Mouse (Mus musculus) lung, embryonic 15.5 days (tissue): Measurements from ENCODE around the gene Gm9376. TPM values are rescaled to one million over a fixed set of nuclear protein-coding genes. Genes with fewer than 3 reads are reported as not detected.

Experiments used
- ATAC-seq: fragments of 200-750 bp; cut with Nextera tagmentation; 2 replicates; pipeline ENCODE4 v1.8.0; 2017; ENCODE audit warnings: moderate number of reproducible peaks, borderline replicate concordance; ENCODE audit not compliant: low FRiP score, low TSS enrichment; ENCODE audit errors: extremely low read depth
- H3K27ac ChIP-seq: fragments of 300-500 bp; sonication (generic); 2 replicates; pipeline ENCODE4 v1.5.1; 2015; ENCODE audit warnings: moderate library complexity, mild to moderate bottlenecking, inconsistent platforms
- H3K27me3 ChIP-seq: fragments of 300-500 bp; sonication (generic); 2 replicates; pipeline ENCODE4 v1.6.1; 2015; ENCODE audit warnings: inconsistent platforms
- H3K36me3 ChIP-seq: fragments of 300-500 bp; sonication (generic); 2 replicates; pipeline ENCODE4 v1.6.1; 2015; ENCODE audit warnings: inconsistent platforms
- H3K4me1 ChIP-seq: fragments of 300-500 bp; sonication (generic); 2 replicates; pipeline ENCODE4 v1.6.1; 2015; ENCODE audit warnings: inconsistent platforms
- H3K4me2 ChIP-seq: fragments of 300-500 bp; sonication (generic); 2 replicates; pipeline ENCODE4 v1.6.1; 2015; ENCODE audit warnings: inconsistent platforms, mild to moderate bottlenecking, moderate library complexity
- H3K4me3 ChIP-seq: fragments of 300-500 bp; sonication (generic); 2 replicates; pipeline ENCODE4 v1.5.1; 2015; ENCODE audit warnings: mild to moderate bottlenecking, inconsistent platforms
- H3K9ac ChIP-seq: fragments of 300-500 bp; sonication (generic); 2 replicates; pipeline ENCODE4 v1.6.1; 2015; ENCODE audit warnings: inconsistent platforms
- H3K9me3 ChIP-seq: fragments of 300-500 bp; sonication (generic); 2 replicates; pipeline ENCODE4 v1.6.1; 2016; ENCODE audit warnings: inconsistent platforms
- WGBS: fragments of 180-500 bp; shearing (Covaris S2); methylation state at CpG from one replicate; pipeline ENCODE4 v1.1.7; 2015; 5-methylcytosine and 5-hydroxymethylcytosine counted together
- microRNA-seq: library from miRNA; unstranded; fragments of <30 nt; microRNA quantifications from one replicate; pipeline ENCODE4, GENCODE M21; 2016
- polyA plus RNA-seq: library from polyadenylated mRNA; unstranded; fragments of >200 nt; fragmentation: Nextera tagmentation; extraction: Ambion mirVana; gene quantifications from 2 replicates; pipeline ENCODE4 v1.2.1, GENCODE M21; 2015

The Gm9376 gene
- polyA plus RNA-seq, 1 experiment from 2014 or later = not detected

DNA sequence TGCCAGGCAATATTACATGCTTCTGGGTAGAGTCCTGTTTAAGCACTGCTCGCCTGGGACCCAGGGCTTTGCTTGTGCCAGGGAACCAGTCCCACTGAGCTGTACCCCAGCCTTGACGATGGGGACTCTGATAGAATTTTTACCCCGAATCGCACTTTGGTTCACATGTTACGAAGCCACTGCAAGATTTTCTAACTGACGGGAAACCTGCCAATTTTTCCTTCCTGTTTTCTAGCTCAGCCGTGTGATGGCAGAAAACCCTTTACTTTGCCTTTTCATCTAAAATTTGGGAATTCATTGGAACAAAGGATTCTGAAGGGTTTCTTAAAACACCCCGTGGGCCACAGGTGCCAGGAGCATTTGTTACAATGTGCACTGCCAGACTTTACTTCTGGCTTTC lies 22.4 kb downstream of the Gm9376 start:
- no peaks in the 10 kb centered on the region for H3K36me3 ChIP-seq
- no peak overlapping the region for H3K9ac ChIP-seq
- 78% methylated on average over 8 of the region's 8 CpGs for WGBS
- H3K4me3 ChIP-seq = no peak overlapping the region
- no peaks in the 10 kb centered on the region for H3K9me3 ChIP-seq
- no peaks in the 10 kb centered on the region for H3K27me3 ChIP-seq
- no peak overlapping the region for H3K4me2 ChIP-seq
- no peak for ATAC-seq
- H3K27ac ChIP-seq = no peak overlapping the region
- no peaks in the 10 kb centered on the region for H3K4me1 ChIP-seq

DNA sequence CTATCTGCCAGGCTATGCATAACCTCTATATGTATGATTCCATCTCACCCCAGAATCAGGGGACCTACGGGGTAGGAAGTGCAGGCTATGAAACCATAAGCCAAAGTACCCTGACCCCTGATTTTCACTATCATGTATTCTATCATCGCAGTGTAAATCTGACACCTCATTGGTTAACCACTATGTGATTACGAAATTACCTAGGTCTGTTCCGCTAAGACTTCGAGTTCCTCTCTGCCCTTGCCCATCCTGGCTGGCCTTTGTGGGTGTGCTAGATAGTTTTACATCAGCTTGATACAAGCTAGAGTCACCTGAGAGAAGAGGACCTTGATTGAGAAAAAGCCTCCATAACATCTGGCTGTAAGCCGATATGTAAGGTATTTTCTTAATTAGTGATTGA lies 23.2 kb downstream of the Gm9376 start:
- no peaks in the 10 kb centered on the region for H3K4me1 ChIP-seq
- H3K36me3 ChIP-seq = no peaks in the 10 kb centered on the region
- H3K9ac ChIP-seq = no peak overlapping the region
- no peaks in the 10 kb centered on the region for H3K9me3 ChIP-seq
- 91% methylated on average over 6 of the region's 6 CpGs for WGBS
- no peak for ATAC-seq
- no peak overlapping the region for H3K4me3 ChIP-seq
- no peak overlapping the region for H3K27ac ChIP-seq
- no peak overlapping the region for H3K4me2 ChIP-seq
- no peaks in the 10 kb centered on the region for H3K27me3 ChIP-seq

DNA sequence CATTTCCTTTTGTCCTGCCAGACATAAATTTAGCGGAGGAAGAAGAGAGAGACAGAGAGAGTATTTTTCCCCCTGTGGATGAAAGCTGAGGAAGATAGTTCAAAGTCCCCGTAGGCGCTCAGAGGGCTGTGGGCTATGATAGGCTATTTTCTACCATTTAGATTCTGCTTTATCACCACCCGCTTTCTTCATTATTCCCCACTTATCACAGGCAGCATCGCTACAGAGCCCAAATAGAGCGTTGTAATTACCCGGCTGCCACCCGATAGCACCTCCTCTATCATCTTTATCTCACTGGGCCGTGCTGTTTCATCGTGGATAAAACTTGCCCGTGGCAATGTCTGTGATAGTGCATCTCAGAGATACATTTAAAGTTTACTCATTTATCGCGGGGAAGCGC lies 35.8 kb downstream of the Gm9376 start:
- H3K9me3 ChIP-seq = no peaks in the 10 kb centered on the region

DNA sequence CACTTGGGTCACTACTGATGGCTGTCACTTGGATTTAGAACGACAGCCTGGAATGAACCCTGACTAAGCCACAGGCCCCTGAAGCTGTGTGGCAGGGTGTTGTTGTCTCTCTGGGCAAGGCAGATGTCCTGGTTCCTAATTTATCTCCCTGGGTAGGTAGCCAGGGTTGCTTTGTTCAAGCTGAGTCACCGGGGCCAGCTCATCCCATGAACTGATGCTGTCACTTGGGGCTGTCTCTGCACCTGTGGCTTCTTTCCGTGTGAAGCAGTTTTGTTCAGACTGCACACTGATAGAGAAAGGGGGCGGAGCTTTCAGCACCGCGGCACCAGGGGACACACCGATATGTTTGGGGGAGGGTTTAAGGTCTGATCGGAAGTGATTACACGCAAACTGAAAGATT lies 37.8 kb downstream of the Gm9376 start:
- Histone ChIP-seq H3K4me1 (peaks cover 6% of the 10 kb centered on the region; the same call in 1 of the 2 replicates), H3K27me3 (no peaks in the 10 kb centered on the region), H3K4me3 (no peak overlapping the region), H3K9me3 (no peaks in the 10 kb centered on the region), H3K4me2 (no peak overlapping the region), H3K9ac (no peak overlapping the region), H3K36me3 (no peaks in the 10 kb centered on the region), H3K27ac (no peak overlapping the region)
- ATAC-seq = no peak
- WGBS = 71% methylated on average over 9 of the region's 9 CpGs

More for the DNA sequence above, 35.8 kb downstream of the Gm9376 start:
- H3K27ac ChIP-seq = no peak overlapping the region
- ATAC-seq = no peak
- H3K4me2 ChIP-seq = no peak overlapping the region
- no peak overlapping the region for H3K9ac ChIP-seq
- no peaks in the 10 kb centered on the region for H3K36me3 ChIP-seq
- WGBS = 50% methylated on average over 14 of the region's 14 CpGs
- no peak overlapping the region for H3K4me3 ChIP-seq
- peaks cover 6% of the 10 kb centered on the region; the same call in 1 of the 2 replicates for H3K4me1 ChIP-seq
- H3K27me3 ChIP-seq = no peaks in the 10 kb centered on the region

DNA sequence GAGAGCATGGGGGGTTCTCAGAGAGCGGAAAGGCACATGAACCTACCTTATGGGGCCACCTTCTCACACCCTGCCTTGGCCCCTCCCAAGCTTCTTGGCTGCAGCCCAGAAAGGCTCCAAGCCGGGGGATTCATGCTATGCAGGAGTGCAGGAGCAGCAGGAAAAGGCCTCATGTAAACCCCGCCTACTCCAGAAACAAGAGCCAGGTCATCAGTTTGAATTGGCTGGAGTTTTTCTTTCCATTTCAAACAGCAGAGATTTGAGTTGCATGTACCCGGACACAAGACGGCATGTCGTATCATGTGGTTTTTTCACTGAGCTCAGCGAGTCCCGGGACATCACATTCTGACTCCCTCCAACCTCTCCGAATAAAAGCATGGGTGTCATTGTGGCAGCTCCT lies 39.2 kb downstream of the Gm9376 start:
- 56% methylated on average over 9 of the region's 9 CpGs for WGBS
- ATAC-seq = peak; percentile 69; the same call in 1 of the 2 replicates
- Histone ChIP-seq H3K4me2 (no peak overlapping the region), H3K4me1 (peaks cover 6% of the 10 kb centered on the region; the same call in 1 of the 2 replicates), H3K9ac (no peak overlapping the region), H3K27me3 (no peaks in the 10 kb centered on the region), H3K9me3 (no peaks in the 10 kb centered on the region), H3K36me3 (no peaks in the 10 kb centered on the region), H3K4me3 (no peak overlapping the region), H3K27ac (no peak overlapping the region)

DNA sequence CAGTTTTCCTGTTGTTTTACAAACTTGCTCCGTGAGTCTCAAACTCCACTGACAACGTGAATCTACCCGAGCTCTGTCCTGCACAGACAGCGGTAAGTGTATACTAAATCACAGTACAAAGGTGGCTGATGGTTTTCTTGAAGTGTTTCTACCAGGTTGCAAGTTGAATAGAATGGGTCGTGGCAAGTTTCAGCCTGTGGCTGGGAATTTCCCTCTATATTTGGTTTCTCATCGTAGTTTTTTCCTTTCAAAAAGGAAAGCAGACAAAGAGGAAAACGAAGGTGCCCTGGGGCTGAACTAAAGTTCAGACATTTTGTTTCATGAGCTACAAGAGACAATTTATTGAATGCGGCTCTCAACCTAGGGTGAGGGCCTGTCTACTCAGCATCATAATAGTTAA lies 40.3 kb downstream of the Gm9376 start:
- no peak overlapping the region for H3K27ac ChIP-seq
- WGBS = 84% methylated on average over 8 of the region's 8 CpGs
- no peak overlapping the region for H3K9ac ChIP-seq
- no peak for ATAC-seq
- no peaks in the 10 kb centered on the region for H3K36me3 ChIP-seq
- H3K4me1 ChIP-seq = peaks cover 6% of the 10 kb centered on the region; the same call in 1 of the 2 replicates
- H3K27me3 ChIP-seq = no peaks in the 10 kb centered on the region
- H3K4me3 ChIP-seq = no peak overlapping the region
- H3K9me3 ChIP-seq = no peaks in the 10 kb centered on the region
- H3K4me2 ChIP-seq = no peak overlapping the region

DNA sequence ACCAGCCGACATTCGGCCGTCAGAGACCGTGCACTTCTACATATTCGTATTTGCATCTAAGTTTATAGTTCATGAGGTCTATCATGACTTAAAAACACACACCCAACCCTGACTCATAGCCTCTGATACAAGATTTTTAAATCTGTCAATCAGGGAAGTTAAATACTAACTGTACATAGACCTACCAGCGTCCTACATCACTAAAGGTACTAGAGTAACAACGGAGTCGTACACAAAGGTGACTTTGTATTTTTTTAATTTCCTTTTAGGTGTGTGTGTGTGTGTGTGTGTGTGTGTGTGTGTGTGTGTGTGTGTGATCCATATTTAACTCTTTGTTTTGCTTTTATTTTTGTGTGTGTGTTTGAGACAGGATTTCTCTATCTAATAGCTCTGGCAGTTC lies 44.9 kb downstream of the Gm9376 start:
- Histone ChIP-seq H3K4me3 (no peak overlapping the region), H3K4me2 (no peak overlapping the region), H3K9ac (no peak overlapping the region), H3K9me3 (no peaks in the 10 kb centered on the region), H3K36me3 (no peaks in the 10 kb centered on the region), H3K27ac (no peak overlapping the region), H3K4me1 (no peaks in the 10 kb centered on the region), H3K27me3 (no peaks in the 10 kb centered on the region)
- no peak for ATAC-seq
- WGBS = 89% methylated on average over 8 of the region's 8 CpGs

DNA sequence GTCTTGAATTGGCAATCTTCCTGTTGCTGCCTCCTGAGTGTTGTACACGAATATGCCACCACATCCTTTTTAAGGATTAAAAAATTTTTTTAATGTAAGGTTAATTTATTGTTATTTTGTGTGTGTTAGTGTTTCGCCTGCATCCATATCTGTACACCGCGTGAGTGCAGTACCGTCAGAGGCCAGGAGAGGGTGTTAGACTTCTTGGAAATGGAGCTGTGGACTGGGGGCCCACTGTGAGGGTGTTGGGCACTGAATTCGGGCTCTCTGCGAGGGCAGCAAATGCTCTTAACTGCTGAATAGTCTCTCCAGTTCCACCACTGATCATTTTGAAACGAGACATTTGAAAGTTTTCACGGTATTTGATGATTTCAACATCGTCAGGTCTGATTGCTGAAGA lies 45.9 kb downstream of the Gm9376 start:
- ATAC-seq = no peak
- no peak overlapping the region for H3K27ac ChIP-seq
- WGBS = 88% methylated on average over 10 of the region's 10 CpGs
- no peaks in the 10 kb centered on the region; the same call in 1 of the 2 replicates for H3K27me3 ChIP-seq
- no peak overlapping the region for H3K4me2 ChIP-seq
- H3K9ac ChIP-seq = no peak overlapping the region
- no peaks in the 10 kb centered on the region for H3K9me3 ChIP-seq
- H3K36me3 ChIP-seq = no peaks in the 10 kb centered on the region
- H3K4me3 ChIP-seq = no peak overlapping the region
- no peaks in the 10 kb centered on the region for H3K4me1 ChIP-seq

DNA sequence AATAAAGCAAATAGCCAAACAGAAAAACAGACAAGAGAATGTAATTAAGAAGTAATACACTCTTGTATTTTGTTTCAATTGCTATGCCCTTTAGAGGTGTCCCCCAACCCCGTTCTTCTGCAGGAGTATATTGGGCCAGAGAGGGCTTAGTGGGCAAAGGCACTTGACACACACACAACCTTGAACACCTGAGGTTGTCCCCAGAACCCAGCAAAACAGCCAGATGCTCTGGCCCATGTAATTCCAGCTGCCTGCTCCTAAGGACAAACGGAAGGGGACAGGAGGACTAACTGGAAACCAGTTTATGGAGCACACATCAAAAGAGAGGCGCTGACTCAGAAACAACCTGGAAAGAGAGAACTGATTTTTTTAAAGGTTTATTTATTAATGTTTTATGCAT lies 47.2 kb downstream of the Gm9376 start:
- Histone ChIP-seq H3K27me3 (peaks cover 2% of the 10 kb centered on the region; the same call in 1 of the 2 replicates), H3K9me3 (no peaks in the 10 kb centered on the region), H3K4me3 (no peak overlapping the region), H3K4me2 (no peak overlapping the region), H3K36me3 (no peaks in the 10 kb centered on the region), H3K4me1 (no peaks in the 10 kb centered on the region), H3K27ac (no peak overlapping the region), H3K9ac (no peak overlapping the region)
- WGBS = 94% methylated on average over 3 of the region's 3 CpGs
- ATAC-seq = no peak

DNA sequence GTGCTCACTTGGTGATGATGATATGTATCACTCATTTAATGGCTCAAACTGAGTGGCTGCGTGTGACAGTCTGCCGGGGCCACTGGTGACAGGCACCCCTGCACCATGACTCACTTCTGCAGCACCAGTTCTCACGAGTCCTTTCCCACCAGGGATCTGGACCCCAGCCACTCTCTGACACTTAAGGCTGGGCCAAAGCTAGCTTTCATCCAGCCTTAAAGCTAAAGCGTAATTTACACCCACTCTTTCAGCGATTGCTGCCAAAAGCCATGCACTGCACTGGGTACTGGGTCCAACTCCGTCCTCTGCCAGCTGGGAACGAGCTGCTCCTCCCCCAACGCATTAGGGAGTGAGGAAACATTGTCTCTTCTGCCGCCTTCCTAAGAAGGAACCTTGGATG lies 50.5 kb downstream of the Gm9376 start:
- Histone ChIP-seq H3K4me2 (no peak overlapping the region), H3K36me3 (no peaks in the 10 kb centered on the region), H3K27me3 (peaks cover 27% of the 10 kb centered on the region), H3K9ac (no peak overlapping the region), H3K4me3 (no peak overlapping the region), H3K9me3 (no peaks in the 10 kb centered on the region), H3K4me1 (no peaks in the 10 kb centered on the region), H3K27ac (no peak overlapping the region)
- WGBS = 60% methylated on average over 9 of the region's 9 CpGs
- no peak for ATAC-seq

Small RNA genes within 50 kb of the gene (microRNA-seq; reads per million reads assigned to microRNA genes)
- not detected for gene Mir6241

Other genes with a start within 250 kb of the Gm9376 start
- 0.76 and 1.2 TPM in 2 replicates for gene Dct, start 214.7 kb upstream of the Gm9376 start, polyA plus RNA-seq
- gene Tgds, start 134.2 kb upstream of the Gm9376 start, polyA plus RNA-seq = 35.5 and 35.7 TPM in 2 replicates
- gene Gpr180, start 129.8 kb upstream of the Gm9376 start, polyA plus RNA-seq = 60.6 and 60.8 TPM in 2 replicates
- 0.72 and 0.96 TPM in 2 replicates for gene Sox21, start 29.9 kb upstream of the Gm9376 start, polyA plus RNA-seq